Mouse (Mus musculus) liver, embryonic 14.5 days (tissue): ENCODE measurements around the gene Pcdh9.

ENCODE experiments used
- CTCF ChIP-seq: IDR thresholded peaks from 2 replicates; pipeline ENCODE4 v1.5.1; 2016; ENCODE audit warnings: antibody characterized with exemption, low read depth, control low read depth
- EP300 ChIP-seq: IDR thresholded peaks from 2 replicates; pipeline ENCODE4 v1.6.1; 2016; ENCODE audit warnings: antibody characterized with exemption, low read depth

DNA sequence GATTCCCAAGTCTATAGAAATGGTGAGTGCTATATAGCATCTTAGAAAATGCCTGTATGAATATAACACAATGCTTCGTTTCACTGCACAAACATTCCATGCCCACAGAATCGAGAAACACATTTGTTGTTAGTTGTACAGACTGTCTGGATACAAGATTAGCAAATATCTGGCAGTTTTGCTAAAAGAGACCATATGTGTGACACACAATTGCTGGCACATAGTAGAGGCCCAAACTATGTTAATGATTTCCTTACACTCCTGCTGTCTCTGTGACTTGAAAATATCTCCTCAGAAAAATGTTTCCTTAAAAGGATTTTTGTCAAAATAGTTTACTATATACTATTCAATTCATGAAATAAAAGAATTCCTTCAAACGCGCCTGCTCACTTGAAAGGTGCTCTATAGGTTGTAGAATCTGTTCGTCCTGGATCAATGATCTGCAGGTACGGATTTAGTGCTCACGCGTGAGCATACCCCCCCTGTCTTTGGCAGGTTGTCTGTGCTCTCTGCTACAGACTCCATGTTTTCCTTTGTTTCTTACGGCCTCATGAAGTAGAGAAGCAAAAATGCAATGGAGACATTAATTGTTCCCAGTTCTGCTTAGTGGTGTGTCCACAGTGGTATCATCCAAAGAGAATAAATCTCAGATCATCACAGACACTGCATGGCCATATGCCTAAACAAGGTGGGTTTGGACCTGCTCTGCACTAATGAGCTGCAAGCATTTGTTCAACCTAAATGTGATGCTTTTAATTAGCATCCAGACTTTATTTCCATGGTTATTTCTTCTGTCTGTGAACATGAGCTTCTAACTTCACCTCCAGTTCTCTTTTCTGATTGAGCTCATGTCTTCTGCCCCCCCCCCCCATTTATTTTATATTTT is 707.6 kb downstream of the Pcdh9 start:
- no peak for TF ChIP-seq CTCF
- TF ChIP-seq EP300 = no peak
